Mouse (Mus musculus) urinary bladder, postnatal 10 days (tissue): ENCODE measurements at regions not wholly inside any gene's neighbourhood (a gene's known extent, or its start where the extent isn't known, plus 50 kb on each side); places are given as distances from the start of the nearest gene placed in this dataset.

Source experiments
- DNase-seq: peaks from one replicate; pipeline ENCODE4 v3.0.0; 2022; ENCODE audit warnings: low spot score

DNA sequence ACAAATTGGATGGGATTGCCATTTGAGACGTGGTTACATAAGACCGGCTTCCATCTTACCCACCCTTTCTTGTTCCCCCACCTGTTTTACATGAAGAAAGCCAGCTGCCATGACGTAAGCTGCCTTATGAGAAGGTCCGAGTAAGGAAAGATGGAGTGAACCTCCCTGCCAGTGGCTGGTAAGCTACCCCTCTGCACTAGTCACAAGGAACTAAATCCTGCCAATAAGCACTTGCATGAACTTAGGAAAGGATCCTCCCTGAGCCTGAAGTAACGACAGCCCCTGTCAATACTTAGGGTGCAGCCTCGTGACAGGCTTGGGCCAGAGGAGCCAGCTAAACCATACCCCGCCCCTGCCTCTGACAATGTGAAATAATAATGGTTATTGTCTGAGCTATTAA lies 62.8 kb upstream of the Gm47985 start:
- DNase-seq: no peak

DNA sequence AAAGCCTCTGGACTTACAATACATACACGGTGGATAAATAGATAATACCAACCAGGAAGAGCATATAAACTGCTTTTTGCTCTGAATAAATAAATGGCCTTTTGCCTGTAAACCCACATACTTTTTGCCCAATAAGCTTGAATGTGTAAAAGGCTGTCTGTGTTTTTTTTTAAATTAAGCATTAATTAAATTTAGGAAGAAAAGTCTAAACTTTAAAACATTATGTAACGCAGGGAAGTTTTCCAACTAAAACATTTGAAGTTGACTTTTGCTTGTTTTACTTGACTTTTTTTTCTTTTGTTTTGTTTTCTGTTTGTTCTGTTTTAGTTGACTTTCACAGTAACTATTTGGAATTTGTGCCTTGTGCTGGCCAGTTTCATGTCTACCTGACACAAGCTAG lies 60.7 kb upstream of the Gm47985 start:
- no peak for DNase-seq

DNA sequence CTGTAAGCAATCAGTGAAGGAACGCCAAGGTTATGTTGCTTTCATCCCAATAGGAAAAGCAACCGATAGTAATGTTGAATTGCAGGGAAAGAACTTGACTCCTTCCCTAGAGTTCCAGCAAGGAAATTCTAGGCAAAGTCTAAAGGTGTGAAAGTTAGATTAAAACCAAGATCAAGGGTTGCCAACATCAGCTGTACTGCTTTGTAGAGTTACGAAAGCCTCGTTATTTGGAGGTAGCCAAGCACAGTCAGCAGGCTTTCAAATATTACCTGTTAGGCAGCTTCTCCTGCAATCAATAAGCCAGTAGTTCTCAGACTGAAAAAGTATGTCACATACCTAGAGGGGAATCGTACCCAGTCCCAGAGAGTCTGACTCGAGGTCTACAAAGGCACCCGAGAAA lies 58.4 kb upstream of the Gm47985 start:
- DNase-seq: no peak

DNA sequence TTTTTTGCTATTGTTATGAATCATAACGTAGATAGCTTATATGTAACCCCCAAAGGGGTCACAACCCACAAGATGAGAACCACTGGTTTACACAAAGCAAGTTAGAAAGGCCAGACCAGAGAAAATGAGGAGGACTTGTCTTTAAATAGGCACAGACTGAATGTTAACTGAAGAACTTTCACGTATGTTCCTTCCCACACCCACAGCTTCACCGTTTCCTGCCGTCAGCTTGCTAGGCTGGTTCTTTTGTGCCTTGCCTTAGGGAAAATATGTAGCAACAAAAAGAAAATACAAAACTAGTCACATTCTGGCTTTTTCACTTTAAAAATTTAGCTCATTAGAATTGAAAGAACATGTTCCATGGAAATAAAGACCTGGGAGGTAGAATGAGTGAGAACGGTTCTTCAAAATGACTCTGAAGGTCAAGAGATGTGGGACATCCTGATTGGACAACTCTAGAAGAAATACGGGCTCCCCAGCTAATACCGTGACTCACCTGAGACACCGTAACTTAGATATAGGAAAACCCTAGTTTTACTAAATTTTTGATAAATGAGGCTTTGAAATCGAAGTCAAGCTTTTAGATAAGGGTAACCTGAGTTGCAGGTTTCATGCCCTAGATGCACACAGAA lies 57.2 kb upstream of the Gm47985 start:
- no peak for DNase-seq

DNA sequence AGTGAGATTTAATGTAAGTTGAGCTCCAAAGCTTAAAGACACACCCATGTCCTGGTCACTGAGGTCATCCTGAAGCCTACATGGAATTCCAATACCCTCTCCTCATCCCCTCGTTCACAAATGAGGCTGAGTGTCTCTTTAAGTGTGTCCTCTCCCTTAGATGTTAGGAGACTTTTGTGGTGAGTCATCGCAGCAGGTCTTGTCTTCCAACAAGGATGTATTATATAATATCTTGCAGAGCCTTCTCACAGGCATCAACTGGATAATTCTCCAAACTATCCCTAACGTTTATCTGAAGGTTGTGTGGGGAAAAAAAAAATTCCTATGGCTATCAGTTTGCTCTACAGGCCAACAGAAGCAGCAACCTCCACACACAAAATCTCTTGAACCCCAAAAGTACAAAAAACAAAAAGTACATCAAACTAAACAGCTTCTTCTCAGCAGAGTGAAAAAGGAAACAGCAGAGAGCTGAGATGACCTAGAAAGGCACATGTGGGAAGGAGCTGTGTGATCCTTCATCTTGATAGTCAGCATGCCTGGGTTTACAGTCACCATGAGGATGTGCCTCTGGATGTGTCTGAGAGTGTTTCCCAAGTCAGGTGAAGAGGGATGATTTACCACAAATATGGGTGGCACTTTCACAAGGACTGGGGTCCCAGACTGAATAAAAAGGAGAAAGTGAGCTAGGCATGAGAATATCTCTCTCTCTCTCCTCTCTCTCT lies 56.4 kb upstream of the Gm47985 start:
- no peak for DNase-seq

DNA sequence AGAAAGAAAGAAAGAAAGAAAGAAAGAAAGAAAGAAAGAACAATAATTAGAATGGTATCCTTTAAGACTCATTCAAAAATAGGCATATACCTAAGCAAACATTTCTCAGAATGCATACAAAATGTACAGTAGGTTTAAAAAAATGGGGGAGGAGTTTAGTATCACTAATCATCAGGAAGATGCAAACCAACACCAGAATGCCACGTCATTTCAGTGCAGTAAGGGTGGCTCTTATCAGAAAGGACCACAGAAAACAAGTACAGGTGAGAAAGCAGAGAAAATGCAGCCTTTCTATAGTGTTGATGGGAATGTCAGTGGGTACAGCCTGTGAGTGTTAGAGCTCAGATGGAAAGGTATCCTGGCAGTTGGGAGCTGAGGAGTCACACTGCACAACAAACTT lies 55.6 kb upstream of the Gm47985 start:
- no peak for DNase-seq

DNA sequence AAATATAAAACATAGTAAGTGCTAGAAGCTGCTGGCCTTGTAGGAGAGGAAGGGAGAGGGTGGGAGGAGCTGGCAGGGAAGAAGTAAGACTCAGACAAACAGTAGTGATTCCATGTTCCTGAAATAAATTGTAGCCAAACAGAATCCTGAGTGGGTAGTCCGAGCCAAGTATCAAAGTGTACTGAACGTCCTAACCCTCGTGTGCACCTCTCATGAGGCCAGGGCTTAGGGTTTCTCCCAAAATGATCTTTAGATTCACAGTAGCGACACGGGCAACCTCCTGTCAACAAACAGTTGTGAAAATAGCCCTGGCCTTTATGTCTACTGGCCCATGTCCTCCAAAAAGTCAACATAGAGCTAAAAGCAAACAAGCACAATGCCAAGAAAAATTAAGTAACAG lies 54.3 kb upstream of the Gm47985 start:
- DNase-seq: no peak

DNA sequence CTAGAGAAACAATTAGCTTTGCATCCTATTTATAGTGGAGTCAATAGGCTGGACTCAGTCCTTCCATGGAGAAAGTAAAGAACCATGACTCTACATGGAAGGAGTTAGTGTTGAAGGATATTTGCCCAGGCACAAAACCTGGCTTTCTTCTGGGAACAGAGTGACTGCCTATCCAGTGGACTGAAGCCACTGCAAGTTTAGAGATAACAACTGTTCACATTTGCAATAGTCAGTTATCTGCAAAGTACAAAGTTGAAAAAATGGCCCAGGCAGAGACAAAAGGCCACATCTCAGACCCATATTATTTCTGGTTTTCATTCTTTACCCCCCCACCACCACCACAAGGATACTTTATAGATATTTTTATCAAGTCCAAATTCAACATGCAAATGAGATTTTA lies 53.4 kb upstream of the Gm47985 start:
- DNase-seq: no peak

DNA sequence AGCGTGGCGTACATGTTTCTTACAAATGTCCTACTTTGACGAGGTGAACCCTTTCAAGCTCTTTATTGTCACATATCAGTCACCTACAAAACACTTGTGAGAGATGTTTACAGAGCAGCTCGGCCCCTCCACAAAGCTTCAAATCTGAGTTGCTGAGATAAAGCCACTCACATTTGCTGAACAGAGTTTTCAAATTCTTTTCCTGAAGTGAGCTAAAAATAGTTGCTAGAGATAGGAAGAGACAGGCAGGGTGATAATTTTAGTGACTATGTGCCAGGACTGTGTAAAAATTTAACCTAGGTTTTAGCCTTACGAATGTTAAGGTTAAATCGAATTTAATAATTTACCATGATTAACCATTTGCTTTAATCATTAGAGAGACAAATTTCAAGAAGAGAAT lies 52.3 kb upstream of the Gm47985 start:
- DNase-seq: no peak

DNA sequence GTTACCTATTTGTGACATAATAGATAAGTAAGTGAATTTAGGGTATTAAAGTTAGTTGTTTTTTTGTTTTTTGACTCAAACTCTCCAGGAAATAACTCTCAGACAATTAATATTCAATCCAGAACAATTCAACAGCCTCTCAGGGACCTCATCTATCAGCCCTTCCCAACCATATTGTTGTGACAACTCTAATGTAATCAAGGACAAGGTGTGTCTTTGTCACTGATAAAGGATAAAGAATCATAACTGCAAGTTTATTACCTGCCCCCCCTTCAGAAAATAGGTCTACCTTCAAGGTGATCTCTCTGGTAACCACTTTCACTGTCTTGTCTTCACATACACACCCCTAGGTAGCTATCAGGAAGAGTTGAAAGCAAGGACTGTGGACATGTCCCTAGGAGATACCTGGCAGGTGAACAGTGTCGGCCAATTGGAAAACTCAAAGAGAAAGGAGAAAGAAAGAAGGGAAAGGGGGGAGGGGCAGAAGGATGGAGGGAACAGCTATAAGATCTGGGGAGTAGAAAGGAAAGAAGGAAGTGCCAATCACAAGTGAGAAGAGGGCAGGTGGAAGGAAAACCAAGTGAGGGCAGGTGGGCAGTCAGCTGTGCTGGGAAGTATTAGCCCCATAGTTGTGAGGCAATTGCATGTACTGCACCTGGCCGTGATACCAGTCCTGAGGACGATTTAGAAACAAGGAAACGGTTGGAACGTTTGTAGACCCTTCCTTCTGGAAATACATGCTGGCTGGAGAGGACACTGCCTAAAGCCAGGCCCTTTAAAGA lies 51.3 kb upstream of the Gm47985 start:
- no peak for DNase-seq

DNA sequence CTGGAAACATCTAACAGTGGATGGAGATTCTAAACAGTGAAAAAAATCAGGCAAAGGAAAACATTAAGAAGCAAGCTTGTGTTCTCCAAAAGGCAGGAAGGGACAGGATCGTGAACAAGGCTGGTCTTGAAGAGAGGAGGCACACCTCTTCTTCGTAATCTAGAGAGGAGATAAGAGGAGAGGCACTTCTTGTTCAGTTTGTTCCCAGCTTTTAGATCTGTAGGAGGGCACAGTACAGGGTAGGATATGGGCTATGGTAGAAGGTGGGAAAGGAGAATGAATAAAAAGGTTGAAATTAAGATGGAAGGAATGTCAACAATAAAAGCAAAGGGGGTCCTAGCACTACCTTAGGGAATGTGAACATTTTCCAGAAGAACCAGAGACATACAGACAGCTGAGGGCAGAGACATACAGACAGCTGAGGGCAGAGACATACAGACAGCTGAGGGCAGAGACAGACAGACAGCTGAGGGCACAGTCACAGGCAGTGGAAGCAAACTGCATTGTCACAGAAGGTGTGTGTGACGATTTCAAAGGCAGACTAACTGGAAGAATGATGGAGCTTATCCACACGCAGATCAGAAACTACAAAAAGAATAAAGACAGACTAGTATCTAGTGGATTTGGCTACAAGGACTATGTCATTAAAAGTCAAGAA lies 50.6 kb upstream of the Gm47985 start:
- no peak for DNase-seq
